Mouse (Mus musculus) gastrocnemius, postnatal 10 days (tissue): ENCODE data around the gene Slc39a3. TPM values are rescaled to one million over a fixed set of nuclear protein-coding genes. Genes with fewer than 3 reads are reported as not detected.

Experiments used
- DNase-seq: peaks from one replicate; pipeline ENCODE4 v3.0.0; 2021; ENCODE audit warnings: mixed read lengths
- total RNA-seq, 2 experiments: library from RNA; stranded (reverse); gene quantifications; 2 replicates each; pipeline ENCODE4 v1.2.3; 2021

Slc39a3 gene
- total RNA-seq, 2 experiments from 2014 or later: 11.5 to 13.3 TPM

DNA sequence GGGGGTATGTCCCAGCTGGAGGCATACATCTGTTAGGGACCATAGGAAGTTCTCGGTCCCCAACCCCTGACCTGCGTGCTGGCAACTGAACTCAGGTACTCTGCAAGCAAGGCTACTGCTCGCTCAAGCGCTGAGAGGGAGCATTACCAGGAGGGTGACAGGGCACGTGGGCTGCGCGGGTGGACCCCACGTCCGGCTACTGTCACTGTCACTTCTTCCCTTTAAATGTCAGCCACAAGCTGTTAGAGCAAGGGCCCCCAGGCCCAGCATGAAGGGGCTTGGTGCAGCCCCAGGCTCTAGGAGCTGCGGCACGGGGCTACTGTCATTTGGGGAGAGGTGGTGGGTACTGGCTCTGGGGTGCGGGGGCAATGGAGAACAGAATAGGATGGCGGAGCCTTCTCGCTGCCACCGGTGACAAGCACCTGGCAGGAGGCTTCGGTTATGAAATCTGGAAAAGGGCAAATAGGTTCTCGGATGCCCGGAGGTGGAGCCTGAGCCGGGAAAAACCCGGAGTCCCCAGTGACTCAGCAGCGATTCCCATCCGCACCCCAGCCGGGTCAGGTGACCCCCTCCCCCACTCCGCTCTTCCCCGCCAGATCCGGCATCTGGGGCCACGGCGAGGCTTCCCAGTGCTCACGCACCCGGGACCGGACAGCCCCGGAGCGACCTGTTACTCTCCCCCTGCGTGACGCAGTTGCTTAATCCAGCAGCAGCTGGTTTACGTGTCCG lies 51.8 kb downstream of the Slc39a3 start:
- DNase-seq: peak; percentile 42

DNA sequence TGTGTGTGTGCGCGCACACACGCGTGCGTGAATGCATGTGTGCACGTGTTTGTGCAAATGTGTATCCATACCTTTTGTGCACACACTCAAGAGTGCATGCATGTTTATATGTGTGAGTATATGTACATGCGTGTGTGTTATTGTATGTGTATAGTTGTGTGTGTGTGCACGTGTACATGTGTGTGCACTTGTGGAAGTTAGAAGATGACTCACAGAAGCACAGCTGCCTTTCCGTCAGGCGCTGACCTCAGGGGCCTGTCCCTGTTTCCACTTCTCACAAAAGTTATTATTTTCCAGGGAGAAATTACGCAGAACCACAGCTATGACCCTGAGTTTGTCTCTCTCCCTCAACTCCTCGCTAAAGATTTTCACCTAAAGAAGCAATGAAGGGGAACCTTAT lies 53.0 kb downstream of the Slc39a3 start:
- no peak for DNase-seq

- no peak for DNase-seq
Measured at GRCm38 (mm10) chr10:80982381-80982780, 54.8 kb downstream of the Slc39a3 start.

DNA sequence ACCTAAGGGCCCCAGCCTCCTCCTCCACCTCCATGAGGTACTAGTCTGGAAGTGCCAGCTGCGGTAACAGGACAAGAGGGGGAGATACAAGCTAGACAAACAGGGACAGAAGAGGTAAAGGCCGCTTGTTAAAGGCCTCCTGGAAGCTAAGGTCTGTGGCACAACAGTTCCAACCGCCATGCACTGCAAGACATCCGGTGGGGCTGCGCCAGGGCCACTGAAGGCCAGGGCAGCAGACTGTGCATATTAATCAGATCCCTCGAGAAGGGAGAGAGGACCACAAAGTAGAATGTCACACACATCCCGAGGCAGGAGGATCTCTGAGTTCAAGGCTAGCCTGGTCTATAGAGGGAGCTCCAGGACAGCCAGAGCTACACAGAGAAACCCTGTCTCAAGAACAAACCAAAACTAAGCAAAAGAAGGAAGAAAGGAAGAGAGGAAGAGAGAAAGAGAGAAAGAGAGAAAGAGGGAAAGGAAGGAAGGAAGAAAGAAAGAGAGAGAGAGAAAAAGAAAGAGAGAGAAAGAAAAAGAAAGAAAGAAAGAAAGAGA lies 55.6 kb downstream of the Slc39a3 start:
- no peak for DNase-seq

Other genes starting within 250 kb of the Slc39a3 start
- gene Sf3a2, start 239.2 kb downstream of the Slc39a3 start, total RNA-seq: 10 to 100 TPM; 31.6 to 41.3 TPM
- 10 to 100 TPM; 26.8 to 30.9 TPM for gene Plekhj1, start 238.8 kb downstream of the Slc39a3 start, total RNA-seq
- under 1 TPM; 0.20 to 0.52 TPM for gene Amh, start 232.2 kb downstream of the Slc39a3 start, total RNA-seq
- 100 to 1,000 TPM; 289 to 339 TPM for gene Jsrp1, start 223.9 kb downstream of the Slc39a3 start, total RNA-seq
- gene Oaz1, start 210.8 kb downstream of the Slc39a3 start, total RNA-seq: 100 to 1,000 TPM; 846 to 935 TPM
- gene Lingo3, start 193.4 kb downstream of the Slc39a3 start, total RNA-seq: 10 to 100 TPM; 31.9 to 32.9 TPM
- gene Lsm7, start 182.2 kb downstream of the Slc39a3 start, total RNA-seq: 10 to 100 TPM; 36.8 to 42.4 TPM
- 10 to 100 TPM; 30.5 to 33.0 TPM for gene Sppl2b, start 182.2 kb downstream of the Slc39a3 start, total RNA-seq
- under 1 TPM in 1 of 2 experiments, not detected in 1; 0.07 TPM for gene Tmprss9, start 165.6 kb downstream of the Slc39a3 start, total RNA-seq
- gene Timm13, start 136.5 kb downstream of the Slc39a3 start, total RNA-seq: 100 to 1,000 TPM; 113 to 127 TPM
- gene Lmnb2, start 119.2 kb downstream of the Slc39a3 start, total RNA-seq: 10 to 100 TPM; 24.0 to 28.1 TPM
- gene Gadd45b, start 107.4 kb downstream of the Slc39a3 start, total RNA-seq: 10 to 100 TPM in 1 of 2 experiments, 1 to 10 TPM in 1; 9.0 to 15.9 TPM
- gene Gng7, start 22.5 kb downstream of the Slc39a3 start, total RNA-seq: 1 to 10 TPM; 1.7 to 2.0 TPM
- under 1 TPM; 0.27 to 0.87 TPM for gene Diras1, start 11.8 kb downstream of the Slc39a3 start, total RNA-seq
- 10 to 100 TPM; 82.2 to 84.4 TPM for gene Sgta, start 22.8 kb upstream of the Slc39a3 start, total RNA-seq
- 10 to 100 TPM; 26.4 to 27.1 TPM for gene Thop1, start 32.6 kb upstream of the Slc39a3 start, total RNA-seq
- 1 to 10 TPM in 1 of 2 experiments, under 1 TPM in 1; 0.87 to 2.1 TPM for gene Creb3l3, start 61.4 kb upstream of the Slc39a3 start, total RNA-seq
- 100 to 1,000 TPM; 170 to 177 TPM for gene Map2k2, start 68.5 kb upstream of the Slc39a3 start, total RNA-seq
- gene Zbtb7a, start 97.8 kb upstream of the Slc39a3 start, total RNA-seq: 10 to 100 TPM; 29.2 to 35.9 TPM
- 10 to 100 TPM; 10.7 to 13.8 TPM for gene Pias4, start 130.5 kb upstream of the Slc39a3 start, total RNA-seq
- gene Eef2, start 139.2 kb upstream of the Slc39a3 start, total RNA-seq: 1,000 to 10,000 TPM in 1 of 2 experiments, 100 to 1,000 TPM in 1; 974 to 1,018 TPM
- 10 to 100 TPM; 29.8 to 30.4 TPM for gene Dapk3, start 145.6 kb upstream of the Slc39a3 start, total RNA-seq
- gene 4930442H23Rik, start 146.4 kb upstream of the Slc39a3 start, total RNA-seq: not detected
- gene Nmrk2, start 164.6 kb upstream of the Slc39a3 start, total RNA-seq: 1 to 10 TPM; 1.7 to 1.8 TPM
- under 1 TPM; 0.40 to 0.43 TPM for gene Atcay, start 193.4 kb upstream of the Slc39a3 start, total RNA-seq
- gene Zfr2, start 195.7 kb upstream of the Slc39a3 start, total RNA-seq: 1 to 10 TPM; 2.1 to 3.5 TPM
- gene Matk, start 215.5 kb upstream of the Slc39a3 start, total RNA-seq: 1 to 10 TPM in 1 of 2 experiments, under 1 TPM in 1; 0.70 to 1.3 TPM
- gene Mrpl54, start 229.5 kb upstream of the Slc39a3 start, total RNA-seq: 100 to 1,000 TPM in 1 of 2 experiments, 10 to 100 TPM in 1; 93.7 to 108 TPM
- 10 to 100 TPM; 61.6 to 63.5 TPM for gene Apba3, start 229.5 kb upstream of the Slc39a3 start, total RNA-seq